Comparison of ENCODE assay signal across 30 mouse cellular contexts in genomic region chr10:116349004-116349403, GRCm38 (mm10).
"Had no signal": no experiment of that assay in that cellular context is flagged by ENCODE, and none has a peak within 500 bp of the region (broad histone marks: within the 10 kb centered on the region; RNA-seq: fewer than 3 reads in every experiment).

No protein-coding gene starts in this region.

- H3K27ac ChIP-seq: limb, embryonic 10.5 days; limb, embryonic 12.5 days; limb, embryonic 13.5 days; limb, embryonic 15.5 days; liver, embryonic 12.5 days; liver, embryonic 13.5 days; liver, embryonic 14.5 days; liver, embryonic 15.5 days; lung, embryonic 15.5 days; macrophage; midbrain, embryonic 10.5 days; midbrain, embryonic 12.5 days; midbrain, embryonic 13.5 days; midbrain, embryonic 15.5 days; neural tube, embryonic 12.5 days had no signal

- H3K4me1 ChIP-seq: limb, embryonic 13.5 days; limb, embryonic 15.5 days; liver, embryonic 12.5 days; liver, embryonic 13.5 days; liver, embryonic 15.5 days; lung, embryonic 15.5 days; megakaryocyte, embryonic 14.5 days; midbrain, embryonic 12.5 days; midbrain, embryonic 13.5 days; midbrain, embryonic 15.5 days had no signal

- H3K4me2 ChIP-seq: limb, embryonic 12.5 days; limb, embryonic 13.5 days; limb, embryonic 15.5 days; liver, embryonic 11.5 days; liver, embryonic 12.5 days; liver, embryonic 13.5 days; liver, embryonic 15.5 days; lung, embryonic 14.5 days; lung, embryonic 15.5 days; midbrain, embryonic 11.5 days; midbrain, embryonic 12.5 days; midbrain, embryonic 13.5 days; midbrain, embryonic 15.5 days; neural tube, embryonic 12.5 days had no signal

- DNase-seq: left cerebral cortex, postnatal 4 days; liver; liver, embryonic 13.5 days; liver, postnatal 0 days; lung, adult 18-20 months; lung, adult 2 months; lung, embryonic 14.5 days; lung, postnatal 10 days; lung, postnatal 14 days; lung, postnatal 36 days; lung, postnatal 4 days; midbrain, embryonic 14.5 days had no signal

- H3K9ac ChIP-seq: limb, embryonic 12.5 days; limb, embryonic 13.5 days; limb, embryonic 15.5 days; liver, embryonic 12.5 days; liver, embryonic 13.5 days; liver, embryonic 14.5 days; liver, embryonic 15.5 days; liver, postnatal 0 days; lung, embryonic 14.5 days; lung, embryonic 15.5 days; midbrain, embryonic 12.5 days; midbrain, embryonic 13.5 days; midbrain, embryonic 15.5 days; neural tube, embryonic 12.5 days had no signal

- H3K27me3 ChIP-seq: limb, embryonic 12.5 days; limb, embryonic 13.5 days; limb, embryonic 15.5 days; liver, embryonic 12.5 days; liver, embryonic 13.5 days; liver, embryonic 15.5 days; lung, embryonic 15.5 days; megakaryocyte, embryonic 14.5 days; midbrain, embryonic 12.5 days; midbrain, embryonic 13.5 days; midbrain, embryonic 15.5 days; neural tube, embryonic 12.5 days had no signal

- H3K4me3 ChIP-seq: limb, embryonic 10.5 days; limb, embryonic 12.5 days; limb, embryonic 13.5 days; limb, embryonic 15.5 days; liver, embryonic 12.5 days; liver, embryonic 13.5 days; liver, embryonic 15.5 days; lung, embryonic 15.5 days; megakaryocyte, embryonic 14.5 days; midbrain, embryonic 10.5 days; midbrain, embryonic 12.5 days; midbrain, embryonic 13.5 days; midbrain, embryonic 15.5 days; myocyte; neural tube, embryonic 12.5 days had no signal

- H3K36me3 ChIP-seq: limb, embryonic 10.5 days; limb, embryonic 12.5 days; limb, embryonic 13.5 days; limb, embryonic 15.5 days; liver, embryonic 12.5 days; liver, embryonic 13.5 days; liver, embryonic 15.5 days; lung, embryonic 15.5 days; midbrain, embryonic 10.5 days; midbrain, embryonic 12.5 days; midbrain, embryonic 13.5 days; midbrain, embryonic 15.5 days; neural tube, embryonic 12.5 days had no signal

- H3K9me3 ChIP-seq: limb, embryonic 10.5 days; limb, embryonic 12.5 days; limb, embryonic 13.5 days; limb, embryonic 15.5 days; liver, embryonic 12.5 days; liver, embryonic 13.5 days; liver, embryonic 15.5 days; lung, embryonic 15.5 days; midbrain, embryonic 10.5 days; midbrain, embryonic 12.5 days; midbrain, embryonic 13.5 days; midbrain, embryonic 15.5 days; neural tube, embryonic 12.5 days had no signal
